Mouse (Mus musculus) heart, postnatal 36 days (tissue): ENCODE results near the gene Ints3. TPM values are rescaled to one million over a fixed set of nuclear protein-coding genes. Genes with fewer than 3 reads are reported as not detected.

Source experiments
- DNase-seq, 2 experiments: peaks; one replicate each; pipeline ENCODE4 v3.0.0; 2021 to 2022
- intact Hi-C: fragments of 180-260 bp; cut with DNase I; formaldehyde crosslinking; loops from one replicate; pipeline ENCODE4 v1.15.1; 2025
- total RNA-seq, 2 experiments: library from RNA; stranded (reverse); gene quantifications; 2 replicates each; pipeline ENCODE4 v1.2.3; 2021

The Ints3 gene
- total RNA-seq, 2 experiments from 2014 or later = 23.7 to 27.9 TPM

GRCm38 (mm10) chr3:90395629-90396028, 37.8 kb downstream of the Ints3 start:
- intact Hi-C loops = no loop called here
- DNase-seq = no peak

- no peak for DNase-seq
- intact Hi-C loops = no loop called here
These were observed 40.8 kb downstream of the Ints3 start for GRCm38 (mm10) chr3:90392661-90393060.

- DNase-seq = no peak
- intact Hi-C loops = no loop called here
These were observed 41.5 kb downstream of the Ints3 start for GRCm38 (mm10) chr3:90391941-90392340.

- no peak for DNase-seq
- intact Hi-C loops = no loop called here
These were observed 42.4 kb downstream of the Ints3 start for GRCm38 (mm10) chr3:90391004-90391403.

GRCm38 (mm10) chr3:90389511-90390490, 43.6 kb downstream of the Ints3 start, which contains the start of gene Slc27a3:
Slc27a3 (minus strand) TSS chr3:90389938.
- intact Hi-C loops = no loop called here

GRCm38 (mm10) chr3:90388726-90389510, 44.5 kb downstream of the Ints3 start:
- intact Hi-C loops = no loop called here
- DNase-seq = peak in 1 of 2 experiments; percentile 33

More at GRCm38 (mm10) chr3:90389511-90390490, 43.6 kb downstream of the Ints3 start, which contains the start of gene Slc27a3:
- peak; percentile 42 to 49 for DNase-seq

- intact Hi-C loops = no loop called here
- DNase-seq = no peak
These were observed 45.2 kb downstream of the Ints3 start for GRCm38 (mm10) chr3:90388192-90388591.

- DNase-seq = peak in 1 of 2 experiments; percentile 14
These were observed 45.9 kb downstream of the Ints3 start for GRCm38 (mm10) chr3:90387483-90387882.

GRCm38 (mm10) chr3:90386817-90387216, 46.6 kb downstream of the Ints3 start:
- intact Hi-C loops = no loop called here
- no peak for DNase-seq

More at GRCm38 (mm10) chr3:90387483-90387882, 45.9 kb downstream of the Ints3 start:
- intact Hi-C loops = no loop called here

- intact Hi-C loops = no loop called here
- no peak for DNase-seq
These were observed 48.5 kb downstream of the Ints3 start for GRCm38 (mm10) chr3:90384851-90385375.

- intact Hi-C loops = no loop called here
- DNase-seq = no peak
These were observed 49.7 kb downstream of the Ints3 start for GRCm38 (mm10) chr3:90383690-90384089.

GRCm38 (mm10) chr3:90381727-90382126, 51.7 kb downstream of the Ints3 start:
- intact Hi-C loops = no loop called here
- no peak for DNase-seq

- DNase-seq = no peak
- intact Hi-C loops = no loop called here
These were observed 54.9 kb downstream of the Ints3 start for GRCm38 (mm10) chr3:90378496-90378895.

- DNase-seq = no peak
- intact Hi-C loops = no loop called here
These were observed 57.2 kb downstream of the Ints3 start for GRCm38 (mm10) chr3:90376247-90376585.

GRCm38 (mm10) chr3:90375562-90376246, 57.7 kb downstream of the Ints3 start:
- intact Hi-C loops = no loop called here
- no peak for DNase-seq

- no peak for DNase-seq
- intact Hi-C loops = no loop called here
These were observed 59.1 kb downstream of the Ints3 start for GRCm38 (mm10) chr3:90374368-90374767.

GRCm38 (mm10) chr3:90373432-90374028, 59.9 kb downstream of the Ints3 start:
- DNase-seq = peak; percentile 80 to 83
- intact Hi-C loops = loop anchor here (1.0 kb wide), 3 partner anchors 83 to 153 kb away; partner anchors contain the start of gene Dennd4b

GRCm38 (mm10) chr3:90372817-90373216, 60.6 kb downstream of the Ints3 start:
- DNase-seq = no peak
- intact Hi-C loops = loop anchor here (1.0 kb wide), 3 partner anchors 83 to 153 kb away; partner anchors contain the start of gene Dennd4b

GRCm38 (mm10) chr3:90371857-90372256, 61.6 kb downstream of the Ints3 start:
- DNase-seq = no peak
- intact Hi-C loops = no loop called here

GRCm38 (mm10) chr3:90369041-90369440, 64.4 kb downstream of the Ints3 start:
- no peak for DNase-seq
- intact Hi-C loops = no loop called here
